Mouse (Mus musculus) hindbrain, embryonic 11.5 days (tissue): ENCODE measurements around the gene Ccdc28a. TPM values are rescaled to one million over a fixed set of nuclear protein-coding genes. Genes with fewer than 3 reads are reported as not detected.

ENCODE experiments used
- ATAC-seq: fragments of 200-750 bp; cut with Nextera tagmentation; 2 replicates; pipeline ENCODE4 v1.8.0; 2017; ENCODE audit warnings: mild to moderate bottlenecking, moderate TSS enrichment, moderate library complexity; ENCODE audit not compliant: low FRiP score
- DNase-seq: peaks from one replicate; pipeline ENCODE4 v3.0.0-alpha.2; 2015; ENCODE audit warnings: low spot score
- H3K27ac ChIP-seq: fragments of 300-500 bp; sonication (generic); 2 replicates; pipeline ENCODE4 v1.5.1; 2014; ENCODE audit warnings: mild to moderate bottlenecking, low read depth, low read length
- H3K27me3 ChIP-seq: fragments of 300-500 bp; sonication (generic); 2 replicates; pipeline ENCODE4 v1.6.1; 2014; ENCODE audit warnings: mild to moderate bottlenecking, low read length, moderate library complexity, mixed read lengths; ENCODE audit not compliant: control insufficient read depth, insufficient read depth
- H3K36me3 ChIP-seq: fragments of 300-500 bp; sonication (generic); 2 replicates; pipeline ENCODE4 v1.6.1; 2014; ENCODE audit warnings: mild to moderate bottlenecking, low read length, moderate library complexity, mixed read lengths; ENCODE audit not compliant: control insufficient read depth, insufficient read depth
- H3K4me1 ChIP-seq: fragments of 300-500 bp; sonication (generic); replicated peaks from 2 replicates; pipeline ENCODE4 v1.6.1; 2014; ENCODE audit warnings: low read length, mixed read lengths; ENCODE audit not compliant: control insufficient read depth, insufficient read depth
- H3K4me2 ChIP-seq: fragments of 300-500 bp; sonication (generic); replicated peaks from 2 replicates; pipeline ENCODE4 v1.6.1; 2014; ENCODE audit warnings: mild to moderate bottlenecking, low read depth, low read length
- H3K4me3 ChIP-seq: fragments of 300-500 bp; sonication (generic); 2 replicates; pipeline ENCODE4 v1.5.1; 2014; ENCODE audit warnings: low read depth, low read length
- H3K9ac ChIP-seq: fragments of 300-500 bp; sonication (generic); 2 replicates; pipeline ENCODE4 v1.6.1; 2014; ENCODE audit warnings: low read depth, low read length
- H3K9me3 ChIP-seq: fragments of 300-500 bp; sonication (generic); 2 replicates; pipeline ENCODE4 v1.6.1; 2016; ENCODE audit warnings: low read length; ENCODE audit not compliant: control insufficient read depth
- WGBS: fragments of 180-500 bp; shearing (Covaris S2); extraction: QIAGEN DNeasy Blood & Tissue Kit; methylation state at CpG from one replicate; pipeline ENCODE4 v1.1.7; 2014; 5-methylcytosine and 5-hydroxymethylcytosine counted together
- polyA plus RNA-seq: library from polyadenylated mRNA; unstranded; fragments of >200 nt; fragmentation: Nextera tagmentation; extraction: Ambion mirVana; gene quantifications from 2 replicates; pipeline ENCODE4 v1.2.1, GENCODE M21; 2014

The Ccdc28a gene
- 7.0 and 8.5 TPM in 2 replicates for polyA plus RNA-seq

DNA sequence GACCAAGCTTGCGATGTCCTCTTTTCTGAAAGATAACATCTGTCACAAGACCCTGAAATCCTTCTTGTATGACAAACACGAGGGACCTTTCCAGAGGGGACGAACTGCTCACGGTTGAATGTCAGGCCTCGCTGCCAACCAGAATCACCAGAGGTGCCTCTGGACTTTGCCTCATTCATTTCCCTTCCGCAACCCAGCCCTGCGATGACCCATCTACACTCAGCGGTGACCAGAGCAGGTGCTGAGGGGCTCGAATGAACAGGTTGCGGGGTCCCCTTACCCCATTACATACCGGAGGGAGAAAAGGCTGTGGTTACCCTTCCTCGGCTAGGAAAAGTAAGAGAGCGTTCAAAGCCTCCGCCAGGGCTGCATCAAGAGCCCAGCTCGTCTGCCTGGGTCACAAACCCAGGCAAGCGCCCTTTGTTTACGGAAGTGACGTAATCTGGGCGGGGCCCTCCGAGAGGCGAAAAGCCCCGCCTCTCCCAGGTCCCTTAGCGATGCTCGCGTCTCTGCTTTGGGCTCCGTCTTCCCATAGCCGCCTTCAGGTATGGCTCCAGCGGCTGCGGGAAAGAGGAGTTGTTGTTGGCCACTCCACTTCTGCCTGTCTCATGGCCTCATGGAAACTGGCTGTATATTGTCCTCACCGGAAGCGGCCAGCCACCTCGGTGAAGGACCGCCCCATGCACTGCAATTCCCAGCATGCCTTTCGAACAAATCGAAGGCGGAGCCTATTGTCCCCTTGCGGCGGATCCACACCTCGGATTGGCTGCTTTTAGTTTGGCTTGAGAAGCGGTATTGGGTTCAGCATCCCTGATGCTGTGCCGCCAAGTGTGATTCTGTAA is at the start of gene Ccdc28a:
Gene Ccdc28a (minus strand): TSS at position 439 of the 842 bp plus-strand sequence.
- H3K9me3 ChIP-seq: no peaks in the 10 kb centered on the region
- H3K27ac ChIP-seq: no peak within 1 kb of the TSS
- ATAC-seq: peak; percentile 99

DNA sequence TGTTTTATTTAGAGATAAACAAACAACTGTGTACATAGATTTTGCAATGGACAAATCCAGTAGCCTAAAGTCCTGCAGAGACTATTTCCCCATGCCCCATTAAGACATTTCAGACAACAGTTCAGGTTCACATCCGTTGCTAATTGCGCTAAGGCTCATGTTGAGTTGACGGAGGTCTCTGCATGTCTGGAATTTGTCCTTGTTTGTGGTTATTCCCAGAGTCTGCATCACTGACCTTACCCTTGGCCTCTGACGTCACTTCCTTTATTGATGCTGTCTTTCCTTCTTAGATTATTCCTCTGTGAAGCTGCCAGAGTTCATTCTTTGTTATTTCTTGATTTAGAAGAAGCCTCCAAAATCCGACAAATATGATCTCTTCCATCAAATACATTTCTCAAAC is 49.2 kb upstream of the Ccdc28a start:
- WGBS: 92% methylated on average over 5 of the region's 5 CpGs
- H3K4me1 ChIP-seq: no peaks in the 10 kb centered on the region
- H3K27me3 ChIP-seq: no peaks in the 10 kb centered on the region
- H3K9ac ChIP-seq: no peak overlapping the region
- H3K36me3 ChIP-seq: no peaks in the 10 kb centered on the region
- no peak for DNase-seq
- H3K27ac ChIP-seq: no peak overlapping the region
- H3K4me3 ChIP-seq: no peak overlapping the region
- no peak overlapping the region for H3K4me2 ChIP-seq
- no peak for ATAC-seq
- H3K9me3 ChIP-seq: no peaks in the 10 kb centered on the region

More for the DNA sequence above, at the start of gene Ccdc28a:
- Histone ChIP-seq H3K9ac (peak within 1 kb of the TSS; percentile 61), H3K4me3 (peak within 1 kb of the TSS; percentile 63), H3K27me3 (no peaks in the 10 kb centered on the region), H3K4me1 (no peaks in the 10 kb centered on the region), H3K36me3 (no peaks in the 10 kb centered on the region), H3K4me2 (peak within 1 kb of the TSS; percentile 43)
- DNase-seq: peak; percentile 97
- WGBS: 1% methylated on average over 41 of the region's 41 CpGs

DNA sequence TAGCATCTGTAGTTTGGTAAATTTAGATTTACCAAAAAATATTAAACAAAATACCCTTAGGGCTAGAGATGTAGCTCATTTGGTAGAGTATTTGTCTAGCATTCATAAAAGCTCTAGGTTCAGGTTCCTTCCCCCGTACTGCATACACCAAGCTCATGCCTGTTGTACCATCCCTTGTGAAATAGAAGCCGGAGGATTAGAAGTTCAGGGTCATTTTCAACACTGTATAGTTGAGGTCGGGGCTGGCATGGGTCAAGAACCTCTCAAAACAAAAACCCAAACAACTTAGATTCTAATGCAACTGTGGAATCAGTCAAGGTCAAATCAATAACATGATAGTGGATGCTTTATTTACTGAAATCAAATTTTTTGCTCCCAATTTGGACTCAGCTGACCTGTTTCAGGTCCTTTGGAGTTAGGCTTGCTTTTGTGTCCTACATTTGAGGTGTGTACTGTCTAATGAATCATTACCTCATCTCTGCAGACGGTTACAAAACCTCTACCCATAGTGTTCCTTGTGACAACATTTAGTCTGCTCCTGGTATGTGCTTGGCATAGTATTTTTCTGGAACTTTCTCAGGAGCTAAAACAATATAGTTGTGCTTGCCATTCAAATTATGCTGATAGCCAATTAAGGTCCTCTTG is 41.4 kb upstream of the Ccdc28a start:
- no peak overlapping the region for H3K4me3 ChIP-seq
- H3K4me2 ChIP-seq: no peak overlapping the region
- no peaks in the 10 kb centered on the region for H3K27me3 ChIP-seq
- WGBS: 85% methylated on average over 4 of the region's 4 CpGs
- no peak overlapping the region for H3K27ac ChIP-seq
- DNase-seq (no peak), ATAC-seq (no peak)
- no peak overlapping the region for H3K9ac ChIP-seq
- H3K9me3 ChIP-seq: no peaks in the 10 kb centered on the region
- H3K36me3 ChIP-seq: no peaks in the 10 kb centered on the region
- H3K4me1 ChIP-seq: no peaks in the 10 kb centered on the region

DNA sequence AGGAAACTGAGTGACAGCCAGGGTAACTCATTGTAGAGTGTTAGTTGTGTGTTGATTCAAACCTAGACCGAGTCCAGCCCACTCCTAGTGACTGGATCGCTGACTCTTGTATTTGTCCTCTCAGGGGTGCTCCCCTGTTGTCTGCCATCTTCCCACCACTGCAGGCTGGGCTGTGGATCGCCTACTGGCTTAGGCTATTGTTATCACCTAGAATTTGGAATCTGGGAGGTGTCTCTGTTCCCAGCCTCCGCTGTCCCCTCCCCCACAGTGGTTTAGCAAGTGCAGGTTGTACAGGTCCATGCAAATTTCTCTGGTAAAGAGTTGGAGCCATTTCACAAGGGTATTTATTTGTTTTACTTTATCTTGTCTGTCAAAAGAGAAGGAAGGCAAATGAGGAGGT is 16.5 kb upstream of the Ccdc28a start:
- H3K4me2 ChIP-seq: no peak overlapping the region
- no peak overlapping the region for H3K9ac ChIP-seq
- no peak overlapping the region for H3K27ac ChIP-seq
- H3K36me3 ChIP-seq: no peaks in the 10 kb centered on the region
- 66% methylated on average over 4 of the region's 4 CpGs for WGBS
- no peaks in the 10 kb centered on the region for H3K27me3 ChIP-seq
- no peak overlapping the region for H3K4me3 ChIP-seq
- H3K4me1 ChIP-seq: no peaks in the 10 kb centered on the region
- DNase-seq (no peak), ATAC-seq (no peak)
- no peaks in the 10 kb centered on the region for H3K9me3 ChIP-seq

DNA sequence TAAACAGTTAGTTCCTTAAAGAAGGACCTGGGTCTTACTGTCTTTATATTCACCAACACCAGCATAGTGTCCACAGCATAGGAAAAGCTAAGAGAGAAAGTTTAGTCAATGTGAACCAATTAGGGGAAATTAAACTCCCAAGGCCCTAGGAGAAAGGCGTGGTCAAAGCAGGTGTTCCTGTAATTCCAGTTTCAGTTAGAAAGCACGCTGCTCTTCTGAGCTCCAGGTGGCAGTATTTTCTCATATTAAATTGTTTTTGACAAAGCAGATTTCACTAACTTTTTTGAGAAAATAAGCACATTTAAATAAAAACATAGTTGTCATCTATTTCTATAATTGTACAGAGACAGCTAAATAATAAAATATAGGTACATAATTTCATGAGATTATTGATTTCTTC is 8.8 kb upstream of the Ccdc28a start:
- no peak for ATAC-seq
- 80% methylated on average over 2 of the region's 2 CpGs for WGBS

DNA sequence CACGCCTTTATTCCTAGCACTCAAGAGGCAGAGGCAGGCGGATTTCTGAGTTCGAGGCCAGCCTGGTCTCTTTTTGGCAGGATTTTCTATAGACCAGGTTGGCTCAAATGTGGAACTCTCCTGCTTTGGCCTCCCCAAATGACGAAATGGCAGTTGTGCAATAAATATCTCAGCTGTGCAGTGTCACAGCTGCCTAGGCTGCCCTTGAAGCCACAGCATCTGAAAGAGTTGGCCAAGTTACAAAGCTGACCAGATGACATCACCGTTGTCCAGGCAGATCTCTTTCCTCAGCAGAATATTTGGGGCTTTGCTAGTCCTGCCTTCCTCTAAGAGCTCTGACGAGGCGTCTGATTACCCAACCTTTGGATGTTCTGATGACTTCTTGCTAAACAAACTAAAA is 2.4 kb upstream of the Ccdc28a start:
- Histone ChIP-seq H3K4me1 (no peaks in the 10 kb centered on the region), H3K4me3 (no peak overlapping the region), H3K9ac (no peak overlapping the region), H3K4me2 (no peak overlapping the region), H3K27ac (no peak overlapping the region), H3K9me3 (no peaks in the 10 kb centered on the region), H3K27me3 (no peaks in the 10 kb centered on the region), H3K36me3 (no peaks in the 10 kb centered on the region)
- DNase-seq (no peak), ATAC-seq (no peak)
- WGBS: 91% methylated on average over 7 of the region's 7 CpGs

More for the DNA sequence above, 8.8 kb upstream of the Ccdc28a start:
- no peaks in the 10 kb centered on the region for H3K27me3 ChIP-seq
- H3K4me2 ChIP-seq: no peak overlapping the region
- H3K4me1 ChIP-seq: no peaks in the 10 kb centered on the region
- DNase-seq: no peak
- no peak overlapping the region for H3K27ac ChIP-seq
- H3K4me3 ChIP-seq: no peak overlapping the region
- no peaks in the 10 kb centered on the region for H3K9me3 ChIP-seq
- no peaks in the 10 kb centered on the region for H3K36me3 ChIP-seq
- no peak overlapping the region for H3K9ac ChIP-seq

DNA sequence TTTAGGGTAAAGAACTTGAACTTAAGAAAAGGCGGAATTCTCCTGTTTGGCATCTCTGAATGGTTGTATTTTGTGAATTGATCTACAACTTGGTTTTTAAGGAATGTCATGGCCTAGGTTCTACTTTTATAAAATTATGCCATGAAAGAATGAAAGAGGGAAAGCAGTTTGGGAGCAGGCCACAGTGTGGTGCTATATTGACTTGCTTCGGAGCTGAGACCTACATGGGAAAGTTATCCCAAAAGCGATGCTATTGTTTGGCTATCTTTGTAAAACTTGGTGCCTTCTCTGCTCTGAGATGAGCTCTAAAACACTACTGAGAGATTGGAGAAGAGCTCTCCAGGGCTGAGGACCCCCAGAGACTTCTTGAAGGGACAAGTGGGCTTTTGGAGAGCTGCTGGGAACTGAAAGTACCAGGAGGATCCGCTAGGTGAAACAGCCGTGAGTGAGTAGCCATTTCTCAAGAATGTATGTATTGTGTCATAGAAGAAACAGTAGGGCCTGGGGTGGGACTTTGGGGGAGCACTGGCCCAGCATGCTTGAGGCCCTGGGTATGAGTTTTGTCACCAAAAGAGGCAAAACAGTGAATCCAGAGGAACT is 1.6 kb upstream of the Ccdc28a start:
- Histone ChIP-seq H3K27ac (no peak overlapping the region), H3K9ac (no peak overlapping the region), H3K4me1 (no peaks in the 10 kb centered on the region), H3K9me3 (no peaks in the 10 kb centered on the region), H3K4me3 (no peak overlapping the region), H3K4me2 (no peak overlapping the region), H3K27me3 (no peaks in the 10 kb centered on the region), H3K36me3 (no peaks in the 10 kb centered on the region)
- DNase-seq: no peak
- no peak for ATAC-seq
- whole genome bisulfite sequencing: 87% methylated on average over 5 of the region's 5 CpGs

DNA sequence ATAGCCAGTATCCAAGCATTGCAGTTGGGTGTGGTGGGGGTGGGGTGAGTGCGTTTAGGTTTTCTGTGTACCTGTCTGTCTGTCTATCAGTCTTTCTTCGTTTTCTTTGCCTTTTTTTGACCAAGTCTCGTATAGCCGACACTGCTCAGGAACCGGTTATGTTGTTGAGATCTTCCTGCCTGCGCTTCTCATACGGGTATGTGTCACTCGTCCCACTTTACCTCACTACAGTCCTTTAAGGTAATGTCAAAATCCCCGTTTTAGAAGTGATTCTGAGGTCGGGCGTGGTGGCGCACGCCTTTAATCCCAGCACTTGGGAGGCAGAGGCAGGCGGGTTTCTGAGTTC is 577 bp upstream of the Ccdc28a start:
- DNase-seq (no peak), ATAC-seq (peak; percentile 66; the same call in 1 of the 2 replicates)
- Histone ChIP-seq H3K36me3 (no peaks in the 10 kb centered on the region), H3K4me2 (peak overlapping the region; percentile 32), H3K27ac (no peak overlapping the region), H3K4me3 (peak overlapping the region; percentile 63), H3K27me3 (no peaks in the 10 kb centered on the region), H3K9me3 (no peaks in the 10 kb centered on the region), H3K9ac (0 out of 2 replicates have a peak overlapping the region, but pooled peaks have one; percentile 21), H3K4me1 (no peaks in the 10 kb centered on the region)
- WGBS: 12% methylated on average over 14 of the region's 14 CpGs
